Mouse (Mus musculus) testis, adult 2 months (tissue): ENCODE measurements at regions not wholly inside any gene's neighbourhood (a gene's known extent, or its start where the extent isn't known, plus 50 kb on each side); places are given as distances from the start of the nearest gene placed in this dataset.

Source experiments
- H3K27ac ChIP-seq: fragments of 200-500 bp; 2 replicates; pipeline ENCODE4 v1.5.1; 2012; ENCODE audit warnings: low read depth, low read length; ENCODE audit not compliant: control insufficient read depth, insufficient read depth
- H3K27me3 ChIP-seq: fragments of 200-500 bp; 2 replicates; pipeline ENCODE4 v1.6.1; 2012; ENCODE audit warnings: mild to moderate bottlenecking, low read length, moderate library complexity; ENCODE audit not compliant: control insufficient read depth, insufficient read depth
- H3K36me3 ChIP-seq: fragments of 200-500 bp; 2 replicates; pipeline ENCODE4 v1.6.1; 2012; ENCODE audit warnings: mild to moderate bottlenecking, low read length; ENCODE audit not compliant: control insufficient read depth, insufficient read depth
- H3K4me1 ChIP-seq: fragments of 200-500 bp; 2 replicates; pipeline ENCODE4 v1.6.1; 2012; ENCODE audit warnings: low read length; ENCODE audit not compliant: control insufficient read depth, insufficient read depth
- H3K4me3 ChIP-seq: fragments of 200-500 bp; 2 replicates; pipeline ENCODE4 v1.5.1; 2012; ENCODE audit warnings: low read depth, mild to moderate bottlenecking, low read length, moderate library complexity, mixed read lengths; ENCODE audit not compliant: control insufficient read depth
- CTCF ChIP-seq: fragments of 200-500 bp; IDR thresholded peaks from 2 replicates; pipeline ENCODE4 v1.5.1; 2012; ENCODE audit warnings: low read depth, mild to moderate bottlenecking, inconsistent platforms, low read length, moderate library complexity; ENCODE audit not compliant: control insufficient read depth, insufficient read depth, insufficient replicate concordance
- POLR2A ChIP-seq: fragments of 200-500 bp; IDR thresholded peaks from 2 replicates; pipeline ENCODE4 v1.6.1; 2012; ENCODE audit warnings: low read depth, mild to moderate bottlenecking, inconsistent platforms, low read length, moderate library complexity; ENCODE audit not compliant: control insufficient read depth

GRCm38 (mm10) chr2:106578062-106578461 is 115.0 kb upstream of the Mpped2 start:
- Histone ChIP-seq H3K4me3 (no peak overlapping the region), H3K4me1 (no peaks in the 10 kb centered on the region), H3K27me3 (no peaks in the 10 kb centered on the region), H3K27ac (no peak overlapping the region), H3K36me3 (no peaks in the 10 kb centered on the region)
- no peak for TF ChIP-seq POLR2A
- no peak for TF ChIP-seq CTCF

- Histone ChIP-seq H3K4me1 (no peaks in the 10 kb centered on the region), H3K36me3 (no peaks in the 10 kb centered on the region), H3K27ac (no peak overlapping the region), H3K4me3 (no peak overlapping the region), H3K27me3 (no peaks in the 10 kb centered on the region)
- no peak for TF ChIP-seq CTCF
- TF ChIP-seq POLR2A = no peak
Measured at GRCm38 (mm10) chr2:106580663-106581062, 112.4 kb upstream of the Mpped2 start.

GRCm38 (mm10) chr2:106621251-106621650 is 71.8 kb upstream of the Mpped2 start:
- Histone ChIP-seq H3K27me3 (no peaks in the 10 kb centered on the region), H3K4me1 (no peaks in the 10 kb centered on the region), H3K4me3 (no peak overlapping the region), H3K27ac (no peak overlapping the region), H3K36me3 (no peaks in the 10 kb centered on the region)
- TF ChIP-seq POLR2A = no peak
- TF ChIP-seq CTCF = no peak

GRCm38 (mm10) chr2:106622326-106622725 is 70.7 kb upstream of the Mpped2 start:
- no peak for TF ChIP-seq CTCF
- no peak for TF ChIP-seq POLR2A
- H3K27me3 ChIP-seq = no peaks in the 10 kb centered on the region
- no peak overlapping the region for H3K27ac ChIP-seq
- H3K4me1 ChIP-seq = no peaks in the 10 kb centered on the region
- H3K36me3 ChIP-seq = no peaks in the 10 kb centered on the region
- H3K4me3 ChIP-seq = no peak overlapping the region

- TF ChIP-seq CTCF = no peak
- TF ChIP-seq POLR2A = no peak
- no peak overlapping the region for H3K4me3 ChIP-seq
- no peak overlapping the region for H3K27ac ChIP-seq
- no peaks in the 10 kb centered on the region for H3K4me1 ChIP-seq
- no peaks in the 10 kb centered on the region for H3K27me3 ChIP-seq
- no peaks in the 10 kb centered on the region for H3K36me3 ChIP-seq
Measured at GRCm38 (mm10) chr2:106623680-106624079, 69.4 kb upstream of the Mpped2 start.

- Histone ChIP-seq H3K4me1 (no peaks in the 10 kb centered on the region), H3K4me3 (no peak overlapping the region), H3K36me3 (no peaks in the 10 kb centered on the region), H3K27ac (no peak overlapping the region), H3K27me3 (no peaks in the 10 kb centered on the region)
- TF ChIP-seq POLR2A (no peak), CTCF (no peak)
Measured at GRCm38 (mm10) chr2:106631986-106632385, 61.1 kb upstream of the Mpped2 start.
